Mouse (Mus musculus) c-Kit-positive CD71-negative TER-119-negative erythroid progenitor cells, embryonic 14.5 days (primary cell): Measurements from ENCODE around the gene Fas.

ENCODE experiments used
- DNase-seq: peaks from one replicate; pipeline ENCODE4 v3.0.0-alpha.2; 2013; ENCODE audit warnings: low read depth

Fas gene

DNA sequence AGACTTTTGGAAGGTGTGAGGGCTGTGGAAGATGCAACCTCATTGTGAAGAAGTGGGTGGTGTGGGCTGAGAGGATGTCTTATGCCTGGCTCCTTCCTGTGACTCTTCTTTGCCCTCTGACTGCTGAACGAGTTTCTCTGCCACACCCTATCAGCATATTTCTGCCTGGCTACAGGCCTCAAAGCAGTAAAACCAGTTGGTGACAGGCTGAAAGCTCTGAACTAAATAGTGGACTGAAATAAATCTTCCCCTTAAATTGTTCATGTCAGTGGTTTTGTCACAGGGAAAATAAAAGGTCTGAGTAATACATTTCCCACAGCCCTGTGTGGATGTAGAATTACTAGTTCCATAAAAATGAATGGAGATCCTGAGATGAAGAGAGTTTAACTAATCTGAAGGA is 79.1 kb downstream of the Fas start:
- DNase-seq: no peak

DNA sequence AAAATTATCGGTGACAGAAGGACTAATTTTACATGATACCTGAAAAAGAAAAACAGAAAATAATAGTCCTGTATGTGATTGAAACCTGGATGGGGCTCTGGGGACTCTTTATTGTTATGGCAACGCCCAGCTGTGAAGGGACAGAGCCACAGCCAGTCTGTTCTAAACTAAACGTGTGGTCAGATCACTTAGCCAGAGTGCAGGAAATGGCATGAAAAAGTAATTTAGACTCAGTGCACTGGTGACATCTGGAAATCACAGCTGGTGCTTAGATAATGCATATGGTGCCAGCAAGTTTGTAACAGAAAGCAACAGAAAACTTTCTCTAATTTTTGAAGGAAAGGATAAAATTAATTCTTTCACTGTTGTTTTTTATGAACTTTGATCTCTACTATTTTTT is 79.9 kb downstream of the Fas start:
- DNase-seq: no peak
